Mouse (Mus musculus) adrenal gland, postnatal 14 days (tissue): ENCODE data around the gene Tesc. TPM values are rescaled to one million over a fixed set of nuclear protein-coding genes. Genes with fewer than 3 reads are reported as not detected.

Source experiments
- DNase-seq: peaks from one replicate; pipeline ENCODE4 v3.0.0; 2021; ENCODE audit warnings: mixed read lengths
- long read RNA-seq, 2 experiments: library from polyadenylated mRNA; stranded (forward); transcript quantifications; one replicate each; pipeline ENCODE4 v2.0.0; 2021
- total RNA-seq: library from RNA; stranded (reverse); gene quantifications from 2 replicates; pipeline ENCODE4 v1.2.3, GENCODE M21; 2021

The Tesc gene
- 78.8 and 80.8 TPM in 2 replicates for total RNA-seq
- long read RNA-seq, experiment 1, transcript Tesc-203 (7 exons, 994 nt), result minor isoform, 5 of 130 reads
- long read RNA-seq, experiment 1, transcript Tesc-201 (8 exons, 1,031 nt), result major isoform, 111 of 130 reads
- long read RNA-seq, experiment 1, transcript Tesc-202 (8 exons, 981 nt), result minor isoform, 6 of 130 reads
- long read RNA-seq, experiment 1, partial matches to known transcripts, result 8 of 130 reads
- long read RNA-seq, experiment 1, other reads (novel, unspliced or antisense), result 0 of 130 reads
- long read RNA-seq, experiment 2, transcript Tesc-201 (8 exons, 1,031 nt), result major isoform, 126 of 151 reads
- long read RNA-seq, experiment 2, transcript Tesc-202 (8 exons, 981 nt), result minor isoform, 10 of 151 reads
- long read RNA-seq, experiment 2, partial matches to known transcripts, result 12 of 151 reads
- long read RNA-seq, experiment 2, other reads (novel, unspliced or antisense), result 2 of 151 reads

DNA sequence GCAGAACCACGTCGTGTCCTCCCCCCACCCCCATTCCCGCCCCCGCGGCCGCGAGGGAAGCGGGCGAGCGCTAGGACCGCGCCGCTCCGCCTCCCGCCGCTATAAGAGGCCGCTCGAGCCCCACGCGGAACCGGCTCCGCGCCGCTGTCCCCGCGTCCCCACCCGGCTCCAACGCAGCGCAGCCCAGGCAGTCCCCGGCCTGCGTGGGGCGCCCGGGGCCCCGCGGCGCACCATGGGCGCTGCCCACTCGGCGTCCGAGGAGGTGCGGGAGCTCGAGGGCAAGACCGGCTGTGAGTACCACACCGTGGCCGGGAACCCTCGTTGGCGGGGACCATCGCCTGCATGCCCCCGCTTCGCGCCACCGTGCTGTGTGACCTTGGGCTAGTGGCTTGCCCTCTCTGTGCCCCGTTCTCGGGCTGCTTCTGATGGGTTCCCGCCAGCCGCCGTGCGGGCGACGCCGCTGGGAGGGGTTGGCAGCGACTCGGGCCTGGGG, at the start of gene Tesc:
Gene Tesc (plus strand): TSS at position 46 of the 493 bp plus-strand sequence.
- DNase-seq, result peak; percentile 66

DNA sequence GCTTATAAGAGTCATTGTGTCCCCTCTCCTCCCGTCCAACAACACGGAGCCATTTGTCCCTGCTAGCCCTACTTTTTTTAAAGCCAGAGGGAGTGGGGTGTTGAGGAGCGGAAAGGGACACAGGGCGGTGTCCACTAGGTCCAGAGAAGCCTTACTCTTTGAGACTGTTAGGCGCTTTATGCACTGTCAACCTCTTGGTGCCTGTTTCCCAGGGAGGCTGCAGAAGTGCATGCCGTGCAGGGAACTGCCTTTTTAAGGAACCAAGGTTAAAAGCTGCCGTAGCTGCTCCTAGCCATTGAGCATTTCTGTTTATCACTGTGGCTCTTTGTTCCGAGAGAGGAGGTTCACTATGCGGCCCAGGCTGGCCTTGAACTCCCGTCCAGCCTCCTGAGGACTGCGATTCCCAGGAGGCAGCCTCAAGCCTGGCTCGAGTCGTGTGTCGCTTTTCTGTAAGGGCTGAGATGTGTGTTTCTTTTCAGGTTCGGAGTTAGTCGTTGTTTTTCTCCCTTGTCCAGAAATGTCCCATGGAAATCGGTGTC, 49.3 kb upstream of the Tesc start:
- peak; percentile 65 for DNase-seq

DNA sequence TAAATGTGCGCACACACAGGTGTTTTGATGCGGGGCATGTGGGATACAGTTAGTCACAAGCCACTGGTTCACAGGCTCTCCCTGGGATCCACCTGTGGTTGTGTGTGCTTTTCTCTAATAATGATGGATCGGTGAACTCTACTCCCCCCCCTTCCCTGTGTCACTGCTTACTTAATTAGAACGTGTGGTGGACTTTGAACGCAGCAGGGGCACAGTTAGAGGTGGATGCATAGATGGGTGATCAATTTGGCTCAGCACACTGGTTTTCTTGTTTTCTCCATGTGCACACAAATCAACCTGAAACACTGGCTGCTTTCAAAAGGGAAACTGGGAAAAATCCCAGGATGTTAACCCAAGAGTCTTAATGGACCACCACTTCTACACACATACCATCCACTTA, 48.5 kb upstream of the Tesc start:
- no peak for DNase-seq

DNA sequence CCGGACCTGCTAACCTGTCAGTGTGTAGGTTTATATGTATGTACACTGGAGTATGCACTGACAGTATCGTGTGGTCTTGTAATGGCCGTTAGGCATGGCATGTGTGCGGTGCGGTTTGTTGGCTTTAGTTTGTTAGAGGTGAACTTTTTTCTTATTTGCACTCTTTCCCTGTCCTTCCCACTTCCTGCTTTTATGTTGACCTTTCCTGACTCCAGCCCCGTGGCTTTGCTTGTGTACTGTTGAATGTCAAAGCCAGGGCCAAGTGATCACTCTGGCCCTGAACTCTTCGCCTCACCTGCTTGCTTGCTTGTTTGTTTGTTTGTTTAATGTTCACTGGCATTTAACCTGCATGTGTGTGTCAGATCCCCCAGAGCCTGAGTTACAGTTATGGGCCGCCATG, 46.6 kb upstream of the Tesc start:
- no peak for DNase-seq

DNA sequence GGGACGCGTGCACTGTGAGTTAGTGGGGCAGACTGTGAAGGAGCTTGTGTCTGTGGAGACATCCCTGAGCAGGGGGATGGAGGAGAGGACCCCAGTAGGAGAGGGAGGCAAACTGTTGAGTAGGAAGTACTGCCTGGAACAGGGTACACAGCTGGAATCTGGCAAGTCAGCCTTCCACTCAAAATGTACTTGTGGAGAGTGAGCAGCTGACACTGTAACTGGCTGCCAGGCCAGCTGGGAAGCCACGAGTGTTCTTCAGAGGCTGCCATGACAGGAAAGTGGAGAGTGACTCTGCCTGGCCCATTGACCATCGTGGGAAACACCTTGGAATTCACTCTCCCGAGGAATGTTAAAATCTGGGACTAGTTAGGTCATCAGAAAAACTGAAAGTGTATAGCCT, 45.6 kb upstream of the Tesc start:
- no peak for DNase-seq

DNA sequence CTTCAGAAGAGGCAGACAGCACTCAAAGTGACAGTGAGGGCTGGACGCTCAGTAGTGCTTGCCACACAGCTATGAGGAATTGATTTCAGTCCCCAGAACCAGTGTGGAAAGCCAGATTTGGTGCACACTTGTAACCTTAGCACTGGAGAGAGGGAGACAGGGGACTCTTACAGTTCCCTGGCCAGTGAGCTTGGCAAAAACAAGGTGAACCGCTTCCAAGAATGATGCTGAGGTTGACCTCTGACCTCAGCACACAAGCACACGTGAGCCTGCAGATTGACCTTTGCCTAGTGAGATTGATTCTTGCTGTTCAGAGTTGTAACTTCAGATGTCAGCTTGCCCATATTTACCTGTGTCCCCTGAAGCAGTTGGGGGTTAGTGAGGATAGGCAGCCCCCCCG, 41.2 kb upstream of the Tesc start:
- DNase-seq, result peak; percentile 54

GRCm38 (mm10) chr5:117987891-117988290, 39.7 kb upstream of the Tesc start:
- DNase-seq, result no peak

- DNase-seq, result peak; percentile 47
Observed at GRCm38 (mm10) chr5:117988367-117988766, 39.2 kb upstream of the Tesc start.

GRCm38 (mm10) chr5:117989773-117990172, 37.8 kb upstream of the Tesc start:
- DNase-seq, result peak; percentile 73

DNA sequence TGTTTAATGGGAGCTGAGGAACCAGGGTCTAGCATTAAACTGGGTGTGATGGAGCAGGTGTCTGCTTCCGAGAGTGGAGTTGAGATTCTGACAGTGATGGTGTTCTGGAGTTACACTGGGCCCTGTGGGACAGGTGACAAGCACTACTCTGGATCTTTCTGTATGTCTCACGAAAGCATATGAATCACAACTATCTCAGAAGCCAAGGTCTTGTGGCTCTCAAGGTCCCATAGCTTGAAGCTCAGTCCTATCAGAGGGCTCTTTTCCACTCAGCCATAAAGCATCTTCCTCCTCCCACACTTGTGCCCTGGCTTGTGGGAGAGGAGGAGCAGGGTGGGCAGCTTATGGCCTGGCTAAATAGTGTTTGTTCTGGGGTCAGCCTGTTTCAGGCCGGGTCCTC, 36.6 kb upstream of the Tesc start:
- DNase-seq, result no peak

DNA sequence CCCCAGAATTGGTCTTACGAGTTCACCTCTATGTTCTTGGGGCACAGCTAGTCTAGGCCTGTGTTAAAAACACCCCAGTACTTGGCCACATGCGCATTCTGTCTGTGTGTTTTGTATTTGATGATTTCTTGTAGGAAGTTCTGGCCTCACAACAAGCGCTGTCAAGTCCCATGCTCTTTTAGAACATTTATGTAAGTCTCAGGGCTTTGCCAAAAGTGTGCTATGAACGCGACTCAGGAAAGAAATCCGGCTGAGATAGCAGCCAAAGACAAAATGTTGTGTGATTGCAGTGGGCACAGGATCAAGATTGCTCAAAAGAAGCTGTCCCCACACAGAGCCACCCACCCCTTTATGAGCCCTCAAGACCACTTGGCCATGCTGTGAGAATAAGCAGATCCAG, 34.0 kb upstream of the Tesc start:
- DNase-seq, result no peak

GRCm38 (mm10) chr5:117995372-117995901, 32.1 kb upstream of the Tesc start:
- DNase-seq, result peak; percentile 50

- DNase-seq, result no peak
Observed at GRCm38 (mm10) chr5:117995911-117996310, 31.6 kb upstream of the Tesc start.

DNA sequence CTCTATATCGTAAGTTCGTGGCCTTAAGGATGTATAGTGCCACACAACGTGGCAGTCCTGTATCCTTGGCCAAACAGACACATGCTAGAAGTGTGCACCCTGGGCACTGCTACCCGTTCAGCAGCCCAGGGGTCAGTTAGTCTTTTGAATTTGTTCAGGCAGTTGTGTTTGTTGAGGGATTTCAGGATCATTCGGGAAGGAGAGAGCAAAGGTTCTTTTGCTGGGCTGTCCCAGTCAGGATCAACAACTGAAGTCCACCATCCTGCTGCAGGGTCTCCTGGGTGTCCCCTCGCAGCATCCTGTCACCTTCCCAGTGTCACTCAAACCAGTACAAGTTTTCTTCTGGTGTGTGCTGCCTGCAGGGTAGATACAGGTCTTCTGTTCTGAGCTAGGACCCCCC, 31.0 kb upstream of the Tesc start:
- DNase-seq, result no peak

GRCm38 (mm10) chr5:117997434-117997970, 30.0 kb upstream of the Tesc start:
- DNase-seq, result no peak

- DNase-seq, result no peak
Observed at GRCm38 (mm10) chr5:117999061-117999460, 28.5 kb upstream of the Tesc start.

- DNase-seq, result no peak
Observed at GRCm38 (mm10) chr5:117999584-117999983, 28.0 kb upstream of the Tesc start.

DNA sequence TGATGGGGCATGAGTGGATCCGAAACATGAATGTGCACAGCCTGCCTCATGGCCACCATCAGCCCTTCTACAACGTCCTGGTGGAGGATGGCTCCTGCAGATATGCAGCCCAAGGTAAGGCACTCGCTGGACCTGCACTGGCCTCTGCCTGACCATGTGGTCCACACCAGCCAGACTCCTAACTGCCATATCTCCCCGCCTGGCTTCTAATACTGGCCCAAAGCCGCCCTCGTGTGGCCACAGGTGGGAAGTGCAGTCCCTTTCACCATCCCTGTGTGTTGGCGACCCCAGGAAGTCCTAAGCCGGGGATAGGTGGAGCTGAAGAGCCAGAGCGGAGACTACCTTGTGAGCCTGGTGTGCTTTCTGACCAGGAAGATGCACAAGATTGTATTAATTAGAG, 25.5 kb upstream of the Tesc start:
- DNase-seq, result peak; percentile 83

GRCm38 (mm10) chr5:118004619-118005018, 22.9 kb upstream of the Tesc start:
- peak; percentile 85 for DNase-seq

DNA sequence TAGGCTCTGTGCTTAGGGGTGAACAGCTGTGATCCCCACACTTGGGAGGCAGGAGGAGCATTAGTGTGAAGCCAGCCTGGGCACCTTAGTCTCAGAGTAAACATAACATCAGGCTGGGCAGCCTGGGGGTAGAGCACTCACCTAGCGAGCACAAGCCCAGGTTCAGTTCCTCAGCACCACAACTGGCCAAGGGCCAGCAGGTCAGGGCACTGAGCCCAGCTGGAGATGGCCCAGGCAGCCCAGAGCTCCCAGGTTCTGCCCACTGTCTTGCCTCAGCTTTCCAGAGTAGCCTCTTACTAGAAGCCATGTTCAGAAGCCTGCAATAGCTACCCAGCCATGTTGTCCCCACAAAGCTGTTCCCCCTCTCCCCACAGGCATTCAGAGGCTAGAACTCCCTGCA, 21.8 kb upstream of the Tesc start:
- peak; percentile 64 for DNase-seq

GRCm38 (mm10) chr5:118008344-118008743, 19.2 kb upstream of the Tesc start:
- DNase-seq, result peak; percentile 76

GRCm38 (mm10) chr5:118010872-118011271, 16.7 kb upstream of the Tesc start:
- DNase-seq, result no peak

- no peak for DNase-seq
Observed at GRCm38 (mm10) chr5:118011796-118012195, 15.7 kb upstream of the Tesc start.
